Mouse (Mus musculus) ES-Bruce4 (cell line): ENCODE results near the gene Lmbr1l.

Experiments
- CTCF ChIP-seq: IDR thresholded peaks from one replicate; pipeline ENCODE4 v1.8.1; 2011; ENCODE audit warnings: low read depth, low read length
- POLR2A ChIP-seq: IDR thresholded peaks from one replicate; pipeline ENCODE4 v1.8.1; 2011; ENCODE audit warnings: low read length; ENCODE audit not compliant: insufficient read depth

DNA sequence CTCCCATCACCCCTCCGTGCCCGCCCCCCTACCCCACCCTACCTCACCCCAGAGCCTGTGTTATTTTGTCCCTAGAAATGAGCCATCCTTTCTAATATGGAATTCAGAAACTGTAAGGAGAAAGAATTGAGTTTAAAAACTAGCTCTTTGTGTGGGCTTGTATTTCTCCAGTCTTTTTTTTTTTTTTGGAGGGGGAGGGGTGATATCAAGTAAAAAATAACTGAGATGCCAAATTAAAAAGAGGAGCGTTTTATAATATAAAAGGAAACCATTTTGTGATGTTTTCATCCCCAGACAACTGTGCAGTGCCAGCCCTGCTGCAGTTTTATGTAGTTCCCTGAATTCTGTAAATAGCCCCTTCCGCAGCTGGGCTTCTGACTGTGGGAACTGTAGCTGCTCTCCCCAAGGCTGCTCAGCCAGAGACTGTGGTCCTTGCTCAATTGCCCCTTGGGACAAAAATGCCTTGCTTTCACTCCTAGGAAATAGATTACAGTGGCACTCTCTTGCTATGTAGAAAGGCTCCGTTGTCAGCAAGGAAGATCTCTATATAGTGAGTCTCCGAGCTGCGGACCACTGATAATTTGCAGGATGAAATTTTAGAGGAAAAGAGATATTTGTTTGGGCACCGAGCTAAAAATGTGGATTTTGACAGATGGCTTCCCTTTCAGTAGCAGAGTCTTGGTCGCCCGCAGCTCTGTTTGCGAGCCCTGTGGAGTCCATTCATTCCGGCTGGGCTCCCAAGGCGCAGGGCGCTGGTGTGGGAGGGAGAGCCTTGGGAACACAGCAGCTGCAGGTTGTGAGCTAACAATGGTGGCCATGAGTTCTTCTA, 36.6 kb upstream of the Lmbr1l start:
- no peak for TF ChIP-seq CTCF
- TF ChIP-seq POLR2A: no peak
